Mouse (Mus musculus) Patski (cell line): ENCODE measurements around the gene Pdgfc. TPM values are rescaled to one million over a fixed set of nuclear protein-coding genes. Genes with fewer than 3 reads are reported as not detected.

Experiments
- ATAC-seq: fragments of 100-300 bp; one replicate; pipeline ENCODE4 v1.8.0; 2021
- CTCF ChIA-PET: fragments of 350-600 bp; sonication (Branson Sonifier 250); formaldehyde crosslinking; loops from one replicate; lab custom pipeline; 2022; ENCODE audit warnings: inconsistent platforms; lab: Charles Lee
- POLR2A ChIA-PET: fragments of 350-600 bp; sonication (Branson Sonifier 250); formaldehyde crosslinking; loops from one replicate; lab custom pipeline; 2022; ENCODE audit warnings: antibody characterized with exemption, inconsistent platforms; lab: Charles Lee
- DNase-seq: peaks from one replicate; pipeline ENCODE4 v3.0.0-alpha.2; 2011; ENCODE audit warnings: low read depth, low spot score
- H3K27me3 ChIP-seq: fragments of 371-371 bp; one replicate; pipeline ENCODE4 v1.5.1; 2021
- CTCF ChIP-seq: fragments of 100-300 bp; IDR thresholded peaks from one replicate; pipeline ENCODE4 v1.5.1; 2021
- in situ Hi-C: fragments of 300-500 bp; cut with MboI; formaldehyde crosslinking; loops from 3 replicates; pipeline ENCODE4 v1.11.1; 2018; ENCODE audit warnings: low pct_unique_long_range_greater_than_20kb, mixed read lengths
- polyA plus RNA-seq: library from polyadenylated mRNA; unstranded; gene quantifications from one replicate; pipeline ENCODE4 v1.2.3, GENCODE M21; 2021

Gene Pdgfc
- 34.7 TPM for polyA plus RNA-seq

GRCm38 (mm10) chr3:81036151-81036553, at the start of gene Pdgfc:
Gene Pdgfc, plus strand, starts transcription at chr3:81036416.
- H3K27me3 ChIP-seq: no peaks in the 10 kb centered on the region
- TF ChIP-seq CTCF: no peak
- ChIA-PET POLR2A (interaction anchor here (0.6 to 1.4 kb wide), 3 partner anchors 19 to 59 kb away, joined by 3 to 5 read pairs (median 3); no protein-coding TSS in a partner anchor), CTCF (interaction anchor here (1.0 to 7.5 kb wide), 4 partner anchors 59 to 447 kb away, joined by 3 to 69 read pairs (median 3); no protein-coding TSS in a partner anchor)
- peak; percentile 6 for ATAC-seq
- DNase-seq: no peak
- in situ Hi-C loops: loop anchor here (5.0 kb wide), 4 partner anchors 331 to 891 kb away; no protein-coding TSS in a partner anchor

GRCm38 (mm10) chr3:81009245-81009644, 27.0 kb upstream of the Pdgfc start:
- H3K27me3 ChIP-seq: no peaks in the 10 kb centered on the region
- ATAC-seq (no peak), DNase-seq (no peak)
- POLR2A ChIA-PET: interaction anchor here (1.0 kb wide), 1 partner anchor 23 kb away, joined by 3 read pairs; no protein-coding TSS in a partner anchor
- CTCF ChIA-PET: interaction anchor here (0.9 to 2.1 kb wide), 5 partner anchors 12 to 32 kb away, joined by 3 to 8 read pairs (median 3); no protein-coding TSS in a partner anchor
- no peak for TF ChIP-seq CTCF
- in situ Hi-C loops: loop anchor here (25.0 kb wide), 1 partner anchor 1147 kb away; the partner anchor contains the start of gene Tmem144

- POLR2A ChIA-PET: interaction anchor here (1.0 kb wide), 1 partner anchor 22 kb away, joined by 3 read pairs; no protein-coding TSS in a partner anchor
- no peaks in the 10 kb centered on the region for H3K27me3 ChIP-seq
- DNase-seq: no peak
- ATAC-seq: no peak
- CTCF ChIA-PET: interaction anchor here (0.9 to 2.1 kb wide), 5 partner anchors 11 to 32 kb away, joined by 3 to 8 read pairs (median 3); no protein-coding TSS in a partner anchor
- TF ChIP-seq CTCF: no peak
- in situ Hi-C loops: loop anchor here (25.0 kb wide), 1 partner anchor 1148 kb away; the partner anchor contains the start of gene Tmem144
Measured at GRCm38 (mm10) chr3:81009899-81010298, 26.3 kb upstream of the Pdgfc start.

- DNase-seq (peak; percentile 100), ATAC-seq (peak; percentile 98)
- CTCF ChIA-PET: interaction anchor here (1.8 kb wide), 1 partner anchor 40 kb away, joined by 4 read pairs; no protein-coding TSS in a partner anchor
- in situ Hi-C loops: loop anchor here (5.0 to 25.0 kb wide), 2 partner anchors 50 to 1155 kb away; partner anchors contain the start of gene Tmem144
- POLR2A ChIA-PET: interaction anchor here (1.0 kb wide), 1 partner anchor 19 kb away, joined by 3 read pairs; the partner anchor contains the start of gene Pdgfc
- no peaks in the 10 kb centered on the region for H3K27me3 ChIP-seq
- TF ChIP-seq CTCF: no peak
Measured at GRCm38 (mm10) chr3:81017385-81018051, 18.7 kb upstream of the Pdgfc start.

- no peaks in the 10 kb centered on the region for H3K27me3 ChIP-seq
- peak; percentile 69 for TF ChIP-seq CTCF
- ATAC-seq (no peak), DNase-seq (no peak)
- in situ Hi-C loops: loop anchor here (25.0 kb wide), 1 partner anchor 1158 kb away; the partner anchor contains the start of gene Tmem144
- ChIA-PET CTCF (interaction anchor here (0.6 to 2.7 kb wide), 6 partner anchors 10 to 348 kb away, joined by 4 to 8 read pairs (median 6); no protein-coding TSS in a partner anchor), POLR2A (interaction anchor here (2.0 kb wide), 1 partner anchor 19 kb away, joined by 4 read pairs; no protein-coding TSS in a partner anchor)
Measured at GRCm38 (mm10) chr3:81020064-81020463, 16.2 kb upstream of the Pdgfc start.

- TF ChIP-seq CTCF: no peak
Measured at GRCm38 (mm10) chr3:81021783-81022182, 14.4 kb upstream of the Pdgfc start.

GRCm38 (mm10) chr3:81022266-81022665, 13.9 kb upstream of the Pdgfc start:
- TF ChIP-seq CTCF: no peak
- POLR2A ChIA-PET: interaction anchor here (0.7 kb wide), 1 partner anchor 69 kb away, joined by 3 read pairs; no protein-coding TSS in a partner anchor

More at GRCm38 (mm10) chr3:81021783-81022182, 14.4 kb upstream of the Pdgfc start:
- DNase-seq (no peak), ATAC-seq (no peak)
- no peaks in the 10 kb centered on the region for H3K27me3 ChIP-seq
- in situ Hi-C loops: loop anchor here (25.0 kb wide), 1 partner anchor 1159 kb away; the partner anchor contains the start of gene Tmem144
- ChIA-PET POLR2A (no interaction called here), CTCF (interaction anchor here (1.0 to 2.7 kb wide), 2 partner anchors 12 to 63 kb away, joined by 3 to 8 read pairs; no protein-coding TSS in a partner anchor)

GRCm38 (mm10) chr3:81022845-81023244, 13.4 kb upstream of the Pdgfc start:
- no peak for ATAC-seq
- no peak for DNase-seq
- in situ Hi-C loops: loop anchor here (25.0 kb wide), 1 partner anchor 1161 kb away; the partner anchor contains the start of gene Tmem144
- POLR2A ChIA-PET: interaction anchor here (0.7 kb wide), 1 partner anchor 68 kb away, joined by 3 read pairs; no protein-coding TSS in a partner anchor
- no peaks in the 10 kb centered on the region for H3K27me3 ChIP-seq
- TF ChIP-seq CTCF: no peak
- CTCF ChIA-PET: interaction anchor here (0.8 to 1.5 kb wide), 3 partner anchors 45 to 64 kb away, joined by 3 read pairs; no protein-coding TSS in a partner anchor

More at GRCm38 (mm10) chr3:81022266-81022665, 13.9 kb upstream of the Pdgfc start:
- DNase-seq: no peak
- no peaks in the 10 kb centered on the region for H3K27me3 ChIP-seq
- no peak for ATAC-seq
- CTCF ChIA-PET: interaction anchor here (0.8 to 2.7 kb wide), 3 partner anchors 12 to 63 kb away, joined by 3 to 8 read pairs (median 3); no protein-coding TSS in a partner anchor
- in situ Hi-C loops: loop anchor here (25.0 kb wide), 1 partner anchor 1160 kb away; the partner anchor contains the start of gene Tmem144

GRCm38 (mm10) chr3:81023568-81023967, 12.6 kb upstream of the Pdgfc start:
- CTCF ChIA-PET: interaction anchor here (0.6 to 1.5 kb wide), 2 partner anchors 46 to 65 kb away, joined by 3 read pairs; no protein-coding TSS in a partner anchor

More at GRCm38 (mm10) chr3:81023568-81023967, 12.6 kb upstream of the Pdgfc start:
- in situ Hi-C loops: loop anchor here (25.0 kb wide), 1 partner anchor 1161 kb away; the partner anchor contains the start of gene Tmem144
- ATAC-seq (no peak), DNase-seq (no peak)
- POLR2A ChIA-PET: no interaction called here
- TF ChIP-seq CTCF: no peak
- H3K27me3 ChIP-seq: no peaks in the 10 kb centered on the region
